Mouse (Mus musculus) hindbrain, embryonic 14.5 days (tissue): ENCODE results near the gene Cry2. TPM values are rescaled to one million over a fixed set of nuclear protein-coding genes. Genes with fewer than 3 reads are reported as not detected.

Source experiments
- ATAC-seq: fragments of 200-750 bp; cut with Nextera tagmentation; 2 replicates; pipeline ENCODE4 v1.8.0; 2017; ENCODE audit warnings: moderate number of reproducible peaks, mild to moderate bottlenecking, moderate TSS enrichment, moderate library complexity; ENCODE audit not compliant: low FRiP score
- DNase-seq: peaks from one replicate; pipeline ENCODE4 v3.0.0-alpha.2; 2015; ENCODE audit warnings: low spot score
- H3K27ac ChIP-seq: fragments of 300-500 bp; sonication (generic); 2 replicates; pipeline ENCODE4 v1.5.1; 2014; ENCODE audit warnings: mild to moderate bottlenecking, moderate library complexity
- H3K27me3 ChIP-seq: fragments of 300-500 bp; sonication (generic); 2 replicates; pipeline ENCODE4 v1.6.1; 2014; ENCODE audit warnings: mild to moderate bottlenecking, low read length, mixed read lengths; ENCODE audit not compliant: control insufficient read depth, insufficient read depth
- H3K36me3 ChIP-seq: fragments of 300-500 bp; sonication (generic); replicated peaks from 2 replicates; pipeline ENCODE4 v1.6.1; 2014; ENCODE audit not compliant: control insufficient read depth, insufficient read depth
- H3K4me1 ChIP-seq: fragments of 300-500 bp; sonication (generic); replicated peaks from 2 replicates; pipeline ENCODE4 v1.6.1; 2014; ENCODE audit warnings: antibody characterized with exemption, low read length, mixed read lengths; ENCODE audit not compliant: control insufficient read depth, insufficient read depth
- H3K4me2 ChIP-seq: fragments of 300-500 bp; sonication (generic); replicated peaks from 2 replicates; pipeline ENCODE4 v1.6.1; 2014; ENCODE audit warnings: mild to moderate bottlenecking, moderate library complexity
- H3K4me3 ChIP-seq: fragments of 300-500 bp; sonication (generic); replicated peaks from 2 replicates; pipeline ENCODE4 v1.5.1; 2014; ENCODE audit warnings: mild to moderate bottlenecking, low read length
- H3K9ac ChIP-seq: fragments of 300-500 bp; sonication (generic); 2 replicates; pipeline ENCODE4 v1.6.1; 2014
- H3K9me3 ChIP-seq: fragments of 300-500 bp; sonication (generic); 2 replicates; pipeline ENCODE4 v1.6.1; 2016; ENCODE audit warnings: low read length; ENCODE audit not compliant: control insufficient read depth
- WGBS: fragments of 180-500 bp; shearing (Covaris S2); extraction: QIAGEN DNeasy Blood & Tissue Kit; methylation state at CpG from one replicate; pipeline ENCODE4 v1.1.7; 2014; 5-methylcytosine and 5-hydroxymethylcytosine counted together
- polyA plus RNA-seq: library from polyadenylated mRNA; unstranded; fragments of >200 nt; fragmentation: Nextera tagmentation; extraction: Ambion mirVana; gene quantifications from 2 replicates; pipeline ENCODE4 v1.2.1, GENCODE M21; 2014

The Cry2 gene
- polyA plus RNA-seq, 1 experiment from 2014 or later = 34.6 TPM

DNA sequence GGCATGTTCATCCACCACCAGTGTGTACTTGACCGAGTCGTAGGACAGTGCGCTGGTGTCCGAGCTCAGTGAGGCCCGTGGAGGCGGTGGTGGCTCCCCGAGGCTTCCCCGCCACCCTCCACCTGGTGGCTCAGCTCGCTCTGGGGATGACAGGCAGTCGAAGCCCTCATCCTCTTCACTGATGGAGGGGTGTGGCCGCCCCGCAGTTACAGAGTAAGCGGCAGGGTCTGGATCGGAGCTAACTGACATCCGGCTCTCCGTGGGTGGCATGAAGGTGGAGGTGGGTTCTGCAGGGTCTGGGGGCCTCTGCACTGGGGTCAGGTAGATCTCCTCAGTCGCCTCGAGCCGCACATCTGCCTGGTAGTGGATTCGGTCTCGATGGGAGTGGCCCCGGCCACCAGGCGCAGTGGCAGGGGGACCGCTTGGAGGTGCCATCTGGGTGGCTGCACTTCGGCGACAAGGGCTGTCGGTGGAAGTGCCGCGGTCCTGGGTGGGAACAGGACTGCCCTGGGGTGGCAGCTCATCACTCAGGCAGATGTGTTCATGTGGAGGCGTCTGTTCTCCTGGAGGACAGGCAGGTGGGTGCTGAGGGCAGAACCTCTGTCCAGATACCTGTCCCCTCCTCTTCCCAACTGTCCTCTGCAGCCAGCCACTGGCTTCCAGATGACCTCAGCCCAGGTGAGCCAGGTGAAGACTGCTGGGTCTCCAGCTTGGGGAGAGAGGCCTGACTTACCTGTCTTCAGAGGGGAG lies 46.8 kb downstream of the Cry2 start:
- H3K4me3 ChIP-seq = no peak overlapping the region
- H3K36me3 ChIP-seq = peaks cover 55% of the 10 kb centered on the region
- no peaks in the 10 kb centered on the region for H3K9me3 ChIP-seq
- 92% methylated on average over 30 of the region's 30 CpGs for WGBS
- no peak overlapping the region for H3K9ac ChIP-seq
- H3K27me3 ChIP-seq = no peaks in the 10 kb centered on the region
- H3K4me1 ChIP-seq = peaks cover 40% of the 10 kb centered on the region
- H3K4me2 ChIP-seq = peak overlapping the region; percentile 72; the same call in 1 of the 2 replicates
- H3K27ac ChIP-seq = no peak overlapping the region
- ATAC-seq = no peak
- no peak for DNase-seq

DNA sequence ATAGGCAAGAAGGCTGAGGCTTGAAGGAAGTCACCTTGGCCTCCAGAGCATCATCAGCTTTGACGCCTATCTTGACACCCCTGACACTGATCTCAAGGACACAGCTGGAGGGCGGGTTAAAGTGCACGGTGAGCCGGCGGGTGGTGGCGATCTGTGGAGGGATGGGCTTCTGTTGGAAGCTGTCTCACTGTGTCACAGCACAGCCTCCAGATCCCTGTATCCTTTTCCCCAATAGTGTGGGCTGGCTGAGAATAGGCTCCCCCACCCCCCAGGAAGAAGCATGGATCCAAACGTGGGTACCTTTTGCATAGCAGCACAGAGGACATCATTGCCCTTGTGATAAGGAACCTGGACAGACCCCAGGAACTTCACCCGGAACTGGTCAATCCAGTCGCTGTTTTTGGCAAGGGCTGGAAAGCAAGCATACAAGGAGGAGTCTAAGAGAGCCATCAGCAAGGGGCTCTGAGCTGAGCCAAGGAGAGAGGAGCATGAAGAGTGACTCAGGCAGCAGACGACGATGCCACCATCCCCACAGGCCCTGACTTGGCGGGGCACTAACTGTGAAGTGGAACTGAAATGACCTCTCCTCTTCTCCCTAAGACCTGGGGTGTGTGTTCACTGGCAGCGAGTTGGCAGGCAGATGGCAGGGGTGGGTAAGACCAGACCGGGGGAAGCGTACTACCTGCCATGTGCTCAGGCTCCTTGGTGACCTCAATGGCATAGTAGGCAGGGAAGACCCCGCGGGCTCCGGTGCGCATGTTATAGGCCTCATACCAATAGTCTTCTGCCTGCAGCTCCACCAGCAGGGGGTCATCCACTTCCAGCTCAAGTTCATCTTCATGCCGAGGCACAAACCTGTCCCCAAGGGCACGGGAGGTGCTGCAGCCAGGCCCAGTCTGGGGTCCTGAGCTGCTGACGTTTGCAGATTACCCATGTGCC lies 48.5 kb downstream of the Cry2 start:
- 82% methylated on average over 22 of the region's 22 CpGs for WGBS
- no peak for DNase-seq
- no peak overlapping the region for H3K27ac ChIP-seq
- H3K9ac ChIP-seq = no peak overlapping the region
- no peak for ATAC-seq
- H3K4me3 ChIP-seq = no peak overlapping the region
- peaks cover 24% of the 10 kb centered on the region for H3K4me1 ChIP-seq
- no peaks in the 10 kb centered on the region for H3K27me3 ChIP-seq
- peaks cover 71% of the 10 kb centered on the region for H3K36me3 ChIP-seq
- H3K4me2 ChIP-seq = no peak overlapping the region
- no peaks in the 10 kb centered on the region for H3K9me3 ChIP-seq

DNA sequence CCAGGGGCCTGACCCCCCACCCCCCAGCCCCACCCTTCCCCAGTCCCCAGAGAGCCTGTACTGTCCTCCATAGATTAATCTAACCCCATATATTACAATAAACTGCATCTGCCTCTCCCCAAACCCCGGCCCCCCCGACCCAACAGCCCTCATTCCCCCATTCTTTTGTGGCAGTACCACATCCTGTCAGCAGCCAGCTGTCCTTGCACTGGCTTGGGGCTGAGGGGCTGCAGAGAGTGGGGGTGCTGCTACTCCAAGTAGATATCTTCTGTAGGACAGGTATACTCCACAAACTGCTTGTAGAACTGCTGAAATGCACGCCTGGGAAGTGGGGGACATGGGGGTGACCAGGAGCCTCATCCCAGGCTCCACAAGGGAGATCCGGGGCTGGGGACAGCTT lies 49.7 kb downstream of the Cry2 start:
- H3K9ac ChIP-seq = no peak overlapping the region

DNA sequence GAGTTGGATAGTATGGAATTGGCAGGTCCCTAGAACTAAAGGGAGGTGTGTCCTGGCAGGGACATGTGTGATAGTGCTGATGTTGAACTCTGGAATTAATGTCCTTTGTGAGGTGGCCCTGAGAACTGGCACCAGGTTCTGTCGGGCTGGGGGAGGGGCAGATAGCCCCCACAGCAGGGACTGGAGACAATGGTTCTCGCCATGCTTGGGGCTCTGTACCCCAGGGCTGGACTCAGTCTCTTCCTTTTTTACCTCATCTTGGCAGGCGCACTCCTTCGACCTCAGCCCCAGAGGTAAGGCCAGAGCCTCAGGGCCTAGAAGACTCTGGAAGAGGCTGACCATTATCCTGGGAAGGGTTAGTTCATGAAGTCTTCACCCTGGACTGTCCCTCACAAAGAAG lies 51.1 kb downstream of the Cry2 start:
- 92% methylated on average over 4 of the region's 4 CpGs for WGBS

More for the DNA sequence above, 49.7 kb downstream of the Cry2 start:
- Histone ChIP-seq H3K36me3 (peaks cover 84% of the 10 kb centered on the region), H3K9me3 (no peaks in the 10 kb centered on the region), H3K4me2 (no peak overlapping the region), H3K27ac (no peak overlapping the region), H3K27me3 (no peaks in the 10 kb centered on the region), H3K4me3 (no peak overlapping the region), H3K4me1 (peaks cover 14% of the 10 kb centered on the region)
- DNase-seq = no peak
- WGBS = 75% methylated on average over 4 of the region's 4 CpGs
- ATAC-seq = no peak

GRCm38 (mm10) chr2:92381901-92382588 lies 51.8 kb downstream of the Cry2 start, which contains the start of gene 1700029I15Rik:
Gene 1700029I15Rik (plus strand): TSS chr2:92382538.
- H3K36me3 ChIP-seq = peaks cover 95% of the 10 kb centered on the region
- no peaks in the 10 kb centered on the region for H3K27me3 ChIP-seq
- H3K9me3 ChIP-seq = no peaks in the 10 kb centered on the region
- 90% methylated on average over 5 of the region's 5 CpGs for WGBS
- DNase-seq (no peak), ATAC-seq (no peak)
- H3K4me3 ChIP-seq = no peak within 1 kb of the TSS
- no peak within 1 kb of the TSS for H3K27ac ChIP-seq
- no peaks in the 10 kb centered on the region for H3K4me1 ChIP-seq
- no peak within 1 kb of the TSS for H3K4me2 ChIP-seq
- H3K9ac ChIP-seq = no peak within 1 kb of the TSS

More for the DNA sequence above, 51.1 kb downstream of the Cry2 start:
- Histone ChIP-seq H3K9me3 (no peaks in the 10 kb centered on the region), H3K27ac (no peak overlapping the region), H3K4me3 (no peak overlapping the region), H3K9ac (no peak overlapping the region), H3K36me3 (peaks cover 97% of the 10 kb centered on the region), H3K4me1 (peaks cover 5% of the 10 kb centered on the region), H3K27me3 (no peaks in the 10 kb centered on the region), H3K4me2 (no peak overlapping the region)
- no peak for ATAC-seq
- DNase-seq = no peak

DNA sequence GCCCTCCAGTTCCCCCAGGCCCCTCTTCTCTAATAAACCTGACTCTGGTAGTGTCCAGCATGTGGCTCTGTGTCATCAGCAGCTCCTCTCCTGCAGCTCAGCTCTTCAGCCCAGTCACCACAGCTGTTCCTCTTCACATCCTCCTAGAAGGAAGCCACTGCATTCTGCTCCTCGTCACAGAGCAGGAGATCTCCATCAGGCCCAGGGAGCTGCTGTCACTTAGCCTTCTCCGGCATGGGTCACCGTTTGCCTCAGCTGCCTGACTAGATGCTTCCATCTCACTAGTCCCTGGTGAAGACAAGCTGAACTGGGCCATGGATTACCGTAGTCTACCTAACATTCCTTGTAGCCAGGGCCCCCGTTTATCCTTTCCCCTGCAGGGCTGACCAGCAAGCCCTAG lies 52.7 kb downstream of the Cry2 start:
- no peak overlapping the region for H3K27ac ChIP-seq
- WGBS = 84% methylated on average over 5 of the region's 5 CpGs
- ATAC-seq (no peak), DNase-seq (no peak)
- peaks cover 86% of the 10 kb centered on the region for H3K36me3 ChIP-seq
- no peaks in the 10 kb centered on the region for H3K9me3 ChIP-seq
- no peaks in the 10 kb centered on the region for H3K27me3 ChIP-seq
- H3K4me3 ChIP-seq = no peak overlapping the region
- no peak overlapping the region for H3K9ac ChIP-seq
- H3K4me2 ChIP-seq = no peak overlapping the region
- H3K4me1 ChIP-seq = peaks cover 4% of the 10 kb centered on the region

- no peak for DNase-seq
- H3K4me3 ChIP-seq = no peak overlapping the region
Observed at GRCm38 (mm10) chr2:92380495-92381050, 53.3 kb downstream of the Cry2 start.

DNA sequence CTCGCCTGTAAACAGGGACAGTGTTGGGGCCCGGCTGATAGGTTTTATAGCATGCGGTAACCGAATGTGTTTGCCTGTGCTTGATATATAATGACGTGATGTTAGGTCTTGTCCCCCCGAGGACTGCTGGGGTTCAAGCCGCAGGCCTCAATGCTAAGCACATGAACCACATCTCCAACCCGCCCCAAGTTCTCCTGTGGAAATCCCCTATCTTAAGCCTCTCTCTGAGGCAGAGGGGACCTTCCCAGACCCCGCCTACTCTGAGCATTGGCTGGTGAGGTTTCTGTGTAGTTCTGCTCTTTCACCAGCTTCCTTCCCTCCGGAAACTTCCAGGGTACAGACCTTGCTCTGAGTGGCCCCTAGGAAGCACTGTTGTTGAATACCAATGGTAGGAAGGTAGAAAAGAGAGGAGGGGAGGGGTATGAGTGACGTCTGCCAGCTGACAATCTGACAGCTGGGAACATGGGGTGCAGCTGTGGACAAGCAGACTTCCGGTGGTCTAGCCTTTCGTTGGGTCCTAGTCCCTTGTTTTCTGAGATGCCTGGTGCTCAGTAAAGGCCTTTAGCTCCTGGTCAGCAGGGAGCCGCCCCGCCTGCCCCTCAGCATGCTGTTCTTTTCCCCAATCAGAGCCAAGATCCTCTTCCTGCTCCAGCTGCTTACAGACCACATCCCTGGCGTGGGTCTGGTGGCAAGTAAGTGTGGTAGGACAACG lies 53.9 kb downstream of the Cry2 start:
- no peak overlapping the region for H3K9ac ChIP-seq
- no peak overlapping the region for H3K27ac ChIP-seq
- peaks cover 12% of the 10 kb centered on the region for H3K4me1 ChIP-seq
- H3K27me3 ChIP-seq = no peaks in the 10 kb centered on the region
- WGBS = 85% methylated on average over 17 of the region's 17 CpGs
- peaks cover 74% of the 10 kb centered on the region for H3K36me3 ChIP-seq
- ATAC-seq (no peak), DNase-seq (no peak)
- H3K4me2 ChIP-seq = no peak overlapping the region
- H3K9me3 ChIP-seq = no peaks in the 10 kb centered on the region
- no peak overlapping the region for H3K4me3 ChIP-seq

More at GRCm38 (mm10) chr2:92380495-92381050, 53.3 kb downstream of the Cry2 start:
- no peaks in the 10 kb centered on the region for H3K9me3 ChIP-seq
- no peaks in the 10 kb centered on the region for H3K27me3 ChIP-seq
- WGBS = 69% methylated on average over 6 of the region's 6 CpGs
- H3K4me1 ChIP-seq = peaks cover 10% of the 10 kb centered on the region
- peaks cover 80% of the 10 kb centered on the region for H3K36me3 ChIP-seq
- no peak overlapping the region for H3K27ac ChIP-seq
- no peak overlapping the region for H3K9ac ChIP-seq
- no peak for ATAC-seq
- H3K4me2 ChIP-seq = no peak overlapping the region
